Mouse (Mus musculus) layer of hippocampus, adult 9-11 months (tissue): ENCODE data around the gene Dcaf5.
A peak's percentile ranks its signal among the peaks of the same experiment; 100 is the strongest.

ENCODE experiments used
- DNase-seq: peaks from one replicate; pipeline ENCODE4 v3.0.0; 2022

The Dcaf5 gene

GRCm38 (mm10) chr12:80406650-80407049 is 29.8 kb downstream of the Dcaf5 start:
- DNase-seq, result no peak

DNA sequence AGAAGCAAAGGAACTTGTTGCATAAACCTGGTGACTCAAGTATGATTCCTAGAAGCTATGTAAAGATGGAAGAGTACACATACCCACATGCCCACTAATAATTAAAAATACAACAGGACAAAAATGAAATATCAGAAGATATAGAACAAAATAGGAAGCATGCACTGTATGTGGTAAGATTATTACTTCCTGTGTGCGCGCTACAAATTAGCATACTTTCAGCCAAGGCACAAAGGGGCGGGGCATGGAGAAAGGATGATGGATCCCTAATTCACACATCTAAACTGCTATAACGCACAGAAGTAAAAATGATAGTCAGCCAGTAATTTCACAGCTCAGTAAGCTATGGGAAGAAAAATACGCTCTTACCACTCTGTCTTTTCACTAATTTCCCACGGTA is 32.3 kb downstream of the Dcaf5 start:
- DNase-seq, result no peak

GRCm38 (mm10) chr12:80399147-80399546 is 37.3 kb downstream of the Dcaf5 start:
- DNase-seq, result no peak

- no peak for DNase-seq
Measured at GRCm38 (mm10) chr12:80396397-80396796, 40.0 kb downstream of the Dcaf5 start.

GRCm38 (mm10) chr12:80395270-80395669 is 41.1 kb downstream of the Dcaf5 start:
- DNase-seq, result peak; percentile 26

GRCm38 (mm10) chr12:80394045-80394444 is 42.4 kb downstream of the Dcaf5 start:
- DNase-seq, result no peak

DNA sequence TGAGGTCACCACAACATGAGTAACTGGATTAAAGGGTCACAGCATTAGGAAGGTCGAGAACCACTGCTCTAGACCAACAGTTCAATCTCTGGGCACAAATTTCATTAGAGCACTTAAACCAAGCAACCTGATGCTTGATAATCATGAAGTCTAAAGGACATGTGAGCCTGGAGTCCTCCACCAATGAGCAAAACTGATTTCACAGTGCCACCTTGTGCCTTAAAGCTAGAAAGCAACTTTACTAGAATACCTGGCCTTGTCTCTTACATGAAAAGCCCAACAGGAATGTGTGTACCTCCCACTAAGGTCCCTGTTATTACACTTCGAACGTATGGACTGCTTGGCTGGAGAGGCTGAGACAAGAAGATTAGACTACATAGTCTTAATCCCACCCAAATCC is 47.0 kb downstream of the Dcaf5 start:
- DNase-seq, result no peak

GRCm38 (mm10) chr12:80387326-80387725 is 49.1 kb downstream of the Dcaf5 start:
- peak; percentile 53 for DNase-seq

DNA sequence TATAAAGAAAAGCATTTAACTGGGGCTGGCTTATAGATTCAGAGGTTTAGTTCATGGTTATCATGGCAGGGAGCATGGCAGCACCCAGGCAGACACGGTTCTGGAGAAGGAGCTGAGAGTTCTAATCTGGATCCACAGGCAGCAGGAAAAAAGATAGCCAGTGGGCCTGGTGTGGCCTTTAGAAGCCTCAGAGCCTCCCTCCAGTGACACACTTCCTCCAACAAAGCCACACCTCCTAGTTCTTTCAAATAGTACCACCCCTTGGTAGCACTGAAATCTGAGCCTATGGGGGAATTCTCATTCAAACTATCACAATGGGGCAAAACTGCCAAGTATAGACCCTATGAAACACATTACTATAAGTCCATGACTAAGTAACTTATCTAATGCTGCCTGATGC is 51.0 kb downstream of the Dcaf5 start:
- DNase-seq, result no peak

DNA sequence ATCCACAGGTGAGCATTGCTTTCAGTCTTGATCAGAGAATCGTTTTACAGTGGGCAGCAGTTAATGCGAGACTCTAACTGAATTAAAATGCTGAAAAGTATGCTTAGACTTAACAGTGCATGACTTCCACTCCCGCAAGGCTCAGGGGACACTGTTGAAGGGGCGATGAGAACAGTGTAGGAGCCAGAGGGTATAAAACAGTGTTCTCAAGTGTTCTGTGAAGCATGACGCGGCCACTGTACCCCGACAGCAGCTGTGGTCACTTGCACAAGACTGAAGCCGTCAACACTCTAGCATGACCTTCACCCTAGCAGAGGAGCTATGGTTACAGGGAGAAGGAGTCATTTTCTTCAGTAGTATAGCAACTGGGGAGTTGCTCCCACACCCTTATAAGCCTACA is 52.9 kb downstream of the Dcaf5 start:
- no peak for DNase-seq

DNA sequence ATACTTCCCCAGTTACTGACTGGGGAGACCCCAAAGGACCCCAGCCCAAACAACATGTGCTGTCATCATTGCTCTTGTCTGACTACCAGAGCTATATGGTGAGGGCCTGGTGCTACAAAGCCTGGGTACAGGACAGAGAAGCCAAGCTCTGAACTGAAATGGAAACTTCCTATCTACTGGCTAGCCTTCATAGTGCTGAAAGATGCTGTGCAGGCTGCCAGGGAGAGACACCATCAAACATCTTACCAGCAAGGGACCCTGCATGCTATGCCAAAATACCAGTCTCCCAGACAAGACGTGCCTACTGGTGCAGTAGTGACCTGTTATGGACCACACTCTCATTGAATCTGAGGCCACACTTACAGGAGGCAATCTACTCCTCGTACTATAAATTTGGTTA is 53.6 kb downstream of the Dcaf5 start:
- DNase-seq, result no peak

GRCm38 (mm10) chr12:80379831-80380457 is 56.5 kb downstream of the Dcaf5 start:
- peak; percentile 79 for DNase-seq

DNA sequence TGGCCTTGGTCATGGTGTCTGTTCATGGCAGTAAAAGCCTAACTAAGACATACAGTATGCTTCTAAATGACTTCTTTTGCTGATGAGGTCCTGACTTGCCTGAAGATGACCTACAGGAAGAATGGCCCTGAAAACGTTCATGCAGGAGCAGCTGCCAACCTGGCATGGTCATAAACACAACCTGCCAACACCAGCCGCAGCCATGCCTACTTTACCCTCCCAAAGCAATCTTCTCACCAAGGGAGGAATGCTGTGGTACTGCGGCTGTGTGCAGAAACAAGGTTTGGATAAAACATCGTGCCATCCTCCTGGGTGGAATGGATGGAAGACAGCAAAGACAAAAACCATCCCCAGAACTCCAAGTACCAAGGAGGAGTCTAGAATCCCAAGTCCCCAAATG is 57.0 kb downstream of the Dcaf5 start:
- DNase-seq, result no peak

DNA sequence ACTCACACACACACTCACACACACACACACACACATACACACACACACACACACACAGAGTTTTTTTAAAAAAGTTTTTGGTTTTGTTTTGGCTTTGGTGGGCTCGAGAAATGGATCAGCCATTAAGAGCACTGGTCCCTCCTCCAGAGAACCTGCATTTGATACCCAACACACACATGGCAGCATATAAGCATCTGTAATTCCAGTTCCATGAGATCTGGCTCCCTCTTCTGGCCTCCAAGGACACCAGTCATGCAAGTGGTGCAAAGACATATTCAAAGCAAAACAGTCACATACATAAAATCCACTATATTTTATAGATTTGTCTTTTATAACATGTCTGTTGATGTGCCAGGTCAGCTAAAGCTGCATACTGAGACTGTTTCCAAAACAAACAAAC is 58.8 kb downstream of the Dcaf5 start:
- no peak for DNase-seq

GRCm38 (mm10) chr12:80375721-80376120 is 60.7 kb downstream of the Dcaf5 start:
- DNase-seq, result no peak

- DNase-seq, result no peak
Measured at GRCm38 (mm10) chr12:80374736-80375135, 61.7 kb downstream of the Dcaf5 start.

GRCm38 (mm10) chr12:80372946-80373345 is 63.5 kb downstream of the Dcaf5 start:
- no peak for DNase-seq

- no peak for DNase-seq
Measured at GRCm38 (mm10) chr12:80367227-80367626, 69.2 kb downstream of the Dcaf5 start.

- DNase-seq, result peak; percentile 62
Measured at GRCm38 (mm10) chr12:80366004-80366480, 70.4 kb downstream of the Dcaf5 start.

- DNase-seq, result no peak
Measured at GRCm38 (mm10) chr12:80365345-80365744, 71.1 kb downstream of the Dcaf5 start.

DNA sequence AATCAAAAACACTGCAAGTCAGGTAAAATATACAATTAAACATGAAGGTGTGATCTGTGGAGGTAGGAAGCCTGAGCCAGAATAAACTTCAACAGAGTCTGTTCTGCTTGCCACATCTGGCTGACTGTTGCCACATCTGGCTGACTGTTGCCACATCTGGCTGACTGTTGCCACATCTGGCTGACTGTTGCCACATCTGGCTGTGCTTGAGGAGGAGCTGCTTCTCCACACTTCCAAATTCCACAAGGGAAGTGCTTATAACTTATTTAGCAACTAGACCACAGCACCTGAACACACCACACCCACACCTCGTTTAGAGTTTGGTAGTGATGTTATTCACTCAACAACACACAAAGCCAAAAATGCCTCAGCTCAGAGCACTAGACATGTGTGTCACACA is 74.7 kb downstream of the Dcaf5 start:
- no peak for DNase-seq

- DNase-seq, result no peak
Measured at GRCm38 (mm10) chr12:80360321-80360720, 76.1 kb downstream of the Dcaf5 start.

DNA sequence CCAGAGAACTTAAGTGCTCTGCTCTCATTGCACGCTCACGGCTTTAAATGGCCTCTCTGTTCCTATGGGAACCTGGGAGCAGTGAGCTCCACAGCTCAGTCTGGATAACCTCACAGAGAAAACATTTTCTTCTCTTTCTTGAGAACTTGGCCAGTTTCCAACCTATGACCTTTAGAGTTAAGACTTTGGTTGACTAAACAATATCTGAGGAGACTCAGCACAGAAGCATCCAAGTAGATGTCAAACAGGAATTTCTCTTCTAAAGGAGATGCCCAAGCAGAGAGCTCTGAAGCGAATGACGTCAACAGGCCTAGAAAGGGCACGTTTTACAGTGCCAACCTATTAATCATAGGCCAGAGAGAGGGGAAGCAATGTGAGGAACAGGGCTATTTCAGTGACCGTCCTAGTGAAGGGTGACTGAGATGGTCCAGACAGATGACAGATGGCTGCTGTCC is 91.6 kb downstream of the Dcaf5 start:
- no peak for DNase-seq

DNA sequence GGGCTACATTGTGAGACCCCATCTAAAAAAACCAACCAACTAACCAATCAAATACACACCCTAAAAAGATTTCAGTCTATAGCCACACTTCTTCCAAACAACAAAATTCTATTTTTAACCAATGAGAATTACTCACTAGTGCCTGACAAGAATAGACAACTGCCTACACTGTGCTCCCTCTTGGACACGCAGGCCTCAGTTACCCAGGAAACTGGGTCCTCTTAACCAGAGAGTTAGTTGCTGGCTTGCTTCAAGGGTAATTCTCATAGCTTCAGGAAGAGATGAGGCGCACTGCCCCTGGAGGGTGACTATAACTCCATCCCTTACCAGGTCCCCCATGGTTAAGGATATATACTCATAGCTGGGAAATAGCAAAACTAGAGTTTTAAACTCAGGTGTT is 95.5 kb downstream of the Dcaf5 start:
- peak; percentile 48 for DNase-seq

- no peak for DNase-seq
Measured at GRCm38 (mm10) chr12:80334162-80334561, 102.2 kb downstream of the Dcaf5 start.
